8 mouse cellular contexts compared by ENCODE assay signal in the genomic region with DNA sequence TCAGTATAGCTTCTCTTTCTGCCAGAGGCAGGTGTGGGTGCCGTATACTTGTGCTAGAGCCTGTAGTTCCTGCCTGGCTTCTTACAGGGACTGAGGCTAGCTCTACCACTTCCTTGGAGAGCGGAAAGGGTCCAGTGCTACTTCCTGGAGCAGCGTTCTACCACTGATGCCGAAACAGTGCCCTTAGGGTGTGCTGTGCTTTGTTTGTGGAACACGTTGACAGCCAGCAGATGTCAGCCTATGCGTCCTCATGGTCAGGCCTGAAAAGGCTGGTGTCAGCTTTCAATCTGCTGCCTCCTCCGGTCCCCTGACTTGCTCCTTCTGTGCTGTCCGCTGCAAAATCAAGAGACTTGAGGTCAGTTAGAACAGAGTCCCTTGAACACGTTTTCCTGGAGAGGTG. TPM values are rescaled to one million over a fixed set of nuclear protein-coding genes. Genes with fewer than 3 reads are reported as not detected.
DNase-seq lines count a peak whose midpoint lies in the region; ATAC-seq and TF ChIP-seq lines count a peak whose summit lies in the region.

No protein-coding gene starts in this region.

- peak; percentile 58 for TF ChIP-seq CTCF in liver, postnatal 0 days (IDR thresholded peaks at IDR 0.05; ENCODE audit: low read depth)

- H3K4me2 ChIP-seq in heart, embryonic 16.5 days (ENCODE audit: low read depth, low read length), result peak overlapping the region; percentile 11; the same call in 1 of the 2 replicates
- no peak overlapping the region for H3K4me2 ChIP-seq in liver, postnatal 0 days (ENCODE audit: low read depth, low read length)

- no peaks in the 10 kb centered on the region for H3K27me3 ChIP-seq in heart, embryonic 16.5 days (ENCODE audit: control insufficient read depth, insufficient read depth, low read length)
- H3K27me3 ChIP-seq in liver, postnatal 0 days (ENCODE audit: insufficient read depth, low read length), result no peaks in the 10 kb centered on the region

- no peaks in the 10 kb centered on the region for H3K9me3 ChIP-seq in heart, embryonic 16.5 days (replicated peaks; ENCODE audit: control insufficient read depth, low read length)
- H3K9me3 ChIP-seq in liver, postnatal 0 days (ENCODE audit: low read length), result no peaks in the 10 kb centered on the region

- WGBS in heart, embryonic 16.5 days, result 23% methylated on average over 9 of the region's 9 CpGs
- 28% methylated on average over 9 of the region's 9 CpGs for WGBS in liver, postnatal 0 days (ENCODE audit: insufficient replicate concordance)

- peak; percentile 47 for ATAC-seq in heart, embryonic 16.5 days (replicated peaks; ENCODE audit: extremely low read depth, insufficient read depth, low FRiP score)
- ATAC-seq in liver, postnatal 0 days, result peak; percentile 25; the same call in 1 of the 2 replicates

- H3K27ac ChIP-seq in heart, embryonic 16.5 days (ENCODE audit: low read length), result peak overlapping the region; percentile 95
- no peak overlapping the region for H3K27ac ChIP-seq in liver, postnatal 0 days (ENCODE audit: low read depth)

- TF ChIP-seq EP300 in liver, postnatal 0 days (IDR thresholded peaks at IDR 0.05; ENCODE audit: low read depth), result no peak

- peak; percentile 66 for DNase-seq in gastrocnemius, adult 18-20 months (ENCODE audit: low spot score)
- DNase-seq in gastrocnemius, postnatal 10 days, result no peak
- peak; percentile 30 for DNase-seq in embryo, embryonic 11.5 days (ENCODE audit: low read depth, low spot score)
- no peak for DNase-seq in liver, postnatal 0 days
- DNase-seq in retina, embryonic 14.5 days (ENCODE audit: low spot score), result peak; percentile 69
- DNase-seq in spleen, postnatal 10 days (ENCODE audit: low spot score in 2 of 2), result no peak
- no peak for DNase-seq in thymus, postnatal 10 days (ENCODE audit: low spot score in 2 of 2)

- H3K9ac ChIP-seq in heart, embryonic 16.5 days (ENCODE audit: low read length), result peak overlapping the region; percentile 56
- H3K9ac ChIP-seq in liver, postnatal 0 days (replicated peaks), result no peak overlapping the region

- no peak overlapping the region for H3K4me3 ChIP-seq in heart, embryonic 16.5 days (ENCODE audit: low read length)
- H3K4me3 ChIP-seq in liver, postnatal 0 days (ENCODE audit: low read depth, low read length), result no peak overlapping the region

- peaks cover 73% of the 10 kb centered on the region for H3K4me1 ChIP-seq in heart, embryonic 16.5 days (ENCODE audit: control insufficient read depth, insufficient read depth, low read length)
- H3K4me1 ChIP-seq in liver, postnatal 0 days (ENCODE audit: insufficient read depth), result no peaks in the 10 kb centered on the region

- H3K36me3 ChIP-seq in heart, embryonic 16.5 days (ENCODE audit: control insufficient read depth, insufficient read depth), result peaks cover 11% of the 10 kb centered on the region
- no peaks in the 10 kb centered on the region; the same call in 1 of the 2 replicates for H3K36me3 ChIP-seq in liver, postnatal 0 days (replicated peaks; ENCODE audit: insufficient read depth, low read length)

RNA-seq across cellular contexts. Expression of a gene that starts 52.2 kb away (rescaled TPM):
- total RNA-seq in gastrocnemius, adult 18-20 months (2021), result 10 to 100 TPM in 1 of 2 experiments, 1 to 10 TPM in 1; 9.6 to 12.5 TPM
- 10 to 100 TPM; 20.1 to 22.7 TPM for total RNA-seq in gastrocnemius, postnatal 10 days (2021)
- 44.6 and 47.5 TPM in 2 replicates for polyA plus RNA-seq in heart, embryonic 16.5 days (2015; fragmentation: Nextera tagmentation; extraction: Ambion mirVana)
- polyA plus RNA-seq in liver, postnatal 0 days (2015; fragmentation: Nextera tagmentation; extraction: Ambion mirVana), result 7.6 and 8.3 TPM in 2 replicates

Comparison
In these comparisons a context has a peak if more than half of its experiments do, and no peak if none do; other contexts are left out.
1. DNase-seq: peak in gastrocnemius, adult 18-20 months (single experiment), embryo, embryonic 11.5 days (single experiment) and retina, embryonic 14.5 days (single experiment); none in gastrocnemius, postnatal 10 days (single experiment), liver, postnatal 0 days (single experiment), spleen, postnatal 10 days (0 of 2) and thymus, postnatal 10 days (0 of 2).